Mouse (Mus musculus) ES-E14 (cell line): ENCODE measurements around the gene Galnt2. TPM values are rescaled to one million over a fixed set of nuclear protein-coding genes. Genes with fewer than 3 reads are reported as not detected.

Experiments used
- DNase-seq: peaks from one replicate; pipeline ENCODE4 v3.0.0-alpha.2; 2013; ENCODE audit warnings: low read depth, low spot score
- H3K27ac ChIP-seq: 2 replicates; pipeline ENCODE4 v1.5.1; 2012; ENCODE audit warnings: low read depth, mild to moderate bottlenecking, low read length, moderate library complexity, mixed read lengths; ENCODE audit not compliant: poor library complexity, insufficient read depth, severe bottlenecking
- H3K36me3 ChIP-seq: 2 replicates; pipeline ENCODE4 v1.6.1; 2012; ENCODE audit warnings: mild to moderate bottlenecking, low read length, moderate library complexity, mixed read lengths; ENCODE audit not compliant: control insufficient read depth, poor library complexity, insufficient read depth, severe bottlenecking
- H3K4me1 ChIP-seq, 2 experiments: fragments of 150-350 bp in 1 of 2; sonication (generic) in 1 of 2; 2 replicates each; pipeline ENCODE4 v1.6.1; 2012; ENCODE audit warnings: low read length in 2 of 2, mild to moderate bottlenecking in 1 of 2, mixed read lengths in 1 of 2; ENCODE audit not compliant: control insufficient read depth in 2 of 2, insufficient read depth in 2 of 2, poor library complexity in 1 of 2
- H3K4me3 ChIP-seq, 2 experiments: fragments of 150-350 bp in 1 of 2; sonication (generic) in 1 of 2; 2 replicates each; pipeline ENCODE4 v1.5.1; 2012; ENCODE audit warnings: low read length in 2 of 2, low read depth in 1 of 2, mild to moderate bottlenecking in 1 of 2, mixed read lengths in 1 of 2; ENCODE audit not compliant: insufficient read depth in 1 of 2, poor library complexity in 1 of 2, severe bottlenecking in 1 of 2
- H3K9ac ChIP-seq: 2 replicates; pipeline ENCODE4 v1.6.1; 2012; ENCODE audit warnings: low read depth, mild to moderate bottlenecking, low read length, mixed read lengths; ENCODE audit not compliant: poor library complexity, insufficient read depth, severe bottlenecking
- H3K9me3 ChIP-seq: fragments of 150-350 bp; sonication (generic); 2 replicates; pipeline ENCODE4 v1.6.1; 2012; ENCODE audit warnings: low read depth, mild to moderate bottlenecking, low read length; ENCODE audit not compliant: control insufficient read depth, insufficient read depth
- CHD2 ChIP-seq: IDR thresholded peaks from 2 replicates; pipeline ENCODE4 v1.6.1; 2014; ENCODE audit warnings: mild to moderate bottlenecking, low read depth, low read length, inconsistent platforms
- HCFC1 ChIP-seq: IDR thresholded peaks from 2 replicates; pipeline ENCODE4 v1.6.1; 2012; ENCODE audit warnings: low read length, inconsistent platforms, borderline replicate concordance; ENCODE audit not compliant: insufficient read depth
- MAFK ChIP-seq: IDR thresholded peaks from 2 replicates; pipeline ENCODE4 v1.6.1; 2014; ENCODE audit warnings: mild to moderate bottlenecking, low read depth, low read length, inconsistent platforms; ENCODE audit not compliant: insufficient read depth
- ZC3H11A ChIP-seq: IDR thresholded peaks from 2 replicates; pipeline ENCODE4 v1.6.1; 2012; ENCODE audit warnings: low read depth, mild to moderate bottlenecking, inconsistent platforms, low read length, borderline replicate concordance
- ZNF384 ChIP-seq: IDR thresholded peaks from 2 replicates; pipeline ENCODE4 v1.6.1; 2012; ENCODE audit warnings: low read depth, low read length, inconsistent platforms
- in situ Hi-C, 2 experiments: fragments of 600-800 bp; cut with MboI; formaldehyde crosslinking; loops; one replicate each; pipeline ENCODE4 v1.15.1; 2025; ENCODE audit warnings: low sequenced_read_pairs in 2 of 2, inconsistent platforms in 1 of 2; ENCODE audit not compliant: unreplicated experiment in 2 of 2
- total RNA-seq: library from RNA; depleted of rRNA; stranded (reverse); fragments of 300-350 nt; gene quantifications from 2 replicates; pipeline ENCODE4 v1.2.3, GENCODE M21; 2012

Gene Galnt2
- total RNA-seq, 1 experiment: 45.6 TPM

GRCm38 (mm10) chr8:124284984-124285576 is 53.9 kb downstream of the Galnt2 start:
- H3K36me3 ChIP-seq: no peaks in the 10 kb centered on the region
- H3K9me3 ChIP-seq: no peaks in the 10 kb centered on the region
- no peak for DNase-seq
- peaks cover 6 to 35% of the 10 kb centered on the region in 2 experiments; a peak in 2 of 4 replicates for H3K4me1 ChIP-seq
- H3K4me3 ChIP-seq: no peak overlapping the region
- in situ Hi-C loops: no loop called here
- no peak overlapping the region for H3K9ac ChIP-seq
- TF ChIP-seq ZNF384: no peak
- no peak for TF ChIP-seq ZC3H11A
- TF ChIP-seq HCFC1: no peak
- TF ChIP-seq MAFK: no peak
- TF ChIP-seq CHD2: no peak
- H3K27ac ChIP-seq: no peak overlapping the region

DNA sequence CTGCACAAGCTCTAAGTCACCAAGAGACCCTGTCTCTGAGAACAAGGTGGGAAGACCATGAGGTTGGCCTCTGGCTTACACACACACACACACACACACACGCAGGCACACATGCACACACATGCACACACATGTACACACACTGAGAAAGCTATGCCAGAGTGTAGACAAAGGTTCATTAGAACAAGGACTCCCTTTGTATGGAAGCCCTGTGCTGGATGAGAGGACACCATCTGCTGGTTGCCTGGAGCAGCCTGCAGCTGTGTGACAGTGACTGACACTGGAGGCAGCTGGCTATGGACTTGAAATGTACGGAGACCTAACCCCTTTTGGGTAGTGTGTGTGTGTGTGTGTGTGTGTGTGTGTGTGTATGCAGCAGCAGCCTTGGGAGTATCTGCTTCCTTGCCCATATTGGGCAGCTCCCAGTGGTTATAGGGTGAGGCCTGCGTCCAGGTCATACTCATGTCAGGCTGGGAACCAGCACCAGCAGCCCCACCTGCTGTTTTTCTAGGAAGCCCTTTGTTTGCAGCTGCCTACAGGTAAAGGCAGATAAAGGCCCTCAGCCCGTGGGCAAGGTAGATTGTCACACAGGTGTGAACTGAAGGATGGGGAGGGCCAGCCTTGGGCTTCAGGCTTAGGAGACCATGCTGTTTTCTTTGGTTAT is 55.4 kb downstream of the Galnt2 start:
- in situ Hi-C loops: no loop called here
- Histone ChIP-seq H3K4me1 (peaks cover 6 to 35% of the 10 kb centered on the region in 2 experiments; a peak in 2 of 4 replicates), H3K36me3 (peaks cover 4% of the 10 kb centered on the region; the same call in 1 of the 2 replicates), H3K9ac (no peak overlapping the region), H3K27ac (no peak overlapping the region), H3K9me3 (no peaks in the 10 kb centered on the region), H3K4me3 (no peak overlapping the region)
- TF ChIP-seq HCFC1: no peak
- TF ChIP-seq ZC3H11A: no peak
- TF ChIP-seq MAFK: no peak
- no peak for TF ChIP-seq CHD2
- TF ChIP-seq ZNF384: no peak
- no peak for DNase-seq

DNA sequence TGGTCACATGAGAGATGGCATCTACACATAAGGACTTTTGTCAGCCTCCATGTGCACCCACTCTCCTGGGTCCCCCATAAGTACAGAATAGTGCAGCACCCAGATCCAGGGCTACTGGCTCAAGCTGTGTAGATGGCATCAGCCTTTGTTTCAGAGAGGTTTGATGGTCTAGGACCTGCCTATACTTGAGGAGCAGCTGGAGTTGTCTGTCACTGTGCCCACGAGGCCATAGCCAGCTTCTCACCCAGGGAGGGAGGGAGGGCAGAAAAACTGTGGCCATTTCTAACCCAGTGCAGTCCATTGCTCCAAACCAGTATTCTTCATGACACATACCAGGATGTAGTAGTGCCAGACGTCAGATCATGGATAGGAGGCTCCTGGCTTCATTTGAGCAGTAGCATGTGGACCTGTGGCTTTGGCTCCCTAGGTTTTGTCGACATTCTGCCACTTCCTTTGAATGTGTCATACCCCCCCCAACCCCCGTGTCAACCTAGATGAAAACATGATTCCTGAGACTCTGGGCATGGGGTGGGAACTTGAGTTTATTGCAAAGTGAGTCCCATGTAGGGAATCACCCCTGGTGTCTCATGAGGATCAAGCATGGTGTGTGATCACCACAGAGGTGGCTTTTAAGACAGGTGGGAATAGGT is 57.1 kb downstream of the Galnt2 start:
- H3K4me1 ChIP-seq: peaks cover 5 to 25% of the 10 kb centered on the region in 2 experiments; a peak in 2 of 4 replicates

DNA sequence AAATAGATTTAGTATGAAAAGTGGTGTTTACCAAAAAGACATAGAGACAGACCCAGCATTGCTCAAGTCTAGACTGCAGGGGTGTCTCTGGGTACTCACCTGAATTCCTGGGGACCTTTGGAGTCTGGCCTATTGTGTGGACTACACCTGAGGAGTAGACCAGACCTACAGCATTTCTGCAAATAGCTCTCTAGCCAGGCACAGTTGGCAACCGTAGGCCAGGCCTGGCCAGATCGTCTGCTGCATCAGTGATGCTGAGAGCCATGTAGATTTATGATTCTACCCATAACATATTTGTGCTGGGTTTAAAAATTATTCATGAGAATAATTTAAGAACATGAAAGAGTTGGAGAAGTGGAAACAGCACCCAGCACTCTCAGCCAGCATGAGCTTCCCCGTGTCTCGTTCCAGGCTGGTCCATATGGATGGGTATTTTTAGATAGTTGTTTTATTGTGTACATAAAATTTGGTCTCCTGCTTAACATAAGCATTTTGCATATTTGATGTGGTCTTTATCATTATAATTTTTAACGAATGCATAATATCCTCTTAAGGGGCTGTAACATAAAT is 58.4 kb downstream of the Galnt2 start:
- Histone ChIP-seq H3K4me3 (no peak overlapping the region), H3K9ac (no peak overlapping the region), H3K9me3 (no peaks in the 10 kb centered on the region), H3K36me3 (peaks cover 6% of the 10 kb centered on the region; the same call in 1 of the 2 replicates), H3K27ac (no peak overlapping the region), H3K4me1 (peaks cover 0 to 15% of the 10 kb centered on the region in 2 experiments; a peak in 2 of 4 replicates)
- in situ Hi-C loops: no loop called here
- DNase-seq: no peak
- TF ChIP-seq HCFC1 (no peak), MAFK (no peak), ZC3H11A (no peak), ZNF384 (no peak), CHD2 (no peak)

More for the DNA sequence above, 57.1 kb downstream of the Galnt2 start:
- no peak for DNase-seq
- H3K9ac ChIP-seq: no peak overlapping the region
- in situ Hi-C loops: no loop called here
- peaks cover 5% of the 10 kb centered on the region; the same call in 1 of the 2 replicates for H3K36me3 ChIP-seq
- no peaks in the 10 kb centered on the region for H3K9me3 ChIP-seq
- H3K4me3 ChIP-seq: no peak overlapping the region
- TF ChIP-seq MAFK (no peak), CHD2 (no peak), HCFC1 (no peak), ZNF384 (no peak), ZC3H11A (no peak)
- no peak overlapping the region for H3K27ac ChIP-seq
